Comparison of ENCODE assay signal across 8 mouse cellular contexts in genomic region chr12:4841392-4841887, GRCm38 (mm10). TPM values are rescaled to one million over a fixed set of nuclear protein-coding genes. Genes with fewer than 3 reads are reported as not detected.
DNase-seq lines count a peak whose midpoint lies in the region; ATAC-seq and TF ChIP-seq lines count a peak whose summit lies in the region.

TSS of gene Fkbp1b (minus strand) at chr12:4841591.

- no peak for TF ChIP-seq CTCF in ES-Bruce4 (IDR thresholded peaks at IDR 0.05; ENCODE audit: low read depth, low read length)
- TF ChIP-seq CTCF in bone marrow, adult 2 months (IDR thresholded peaks at IDR 0.05; ENCODE audit: control insufficient read depth, insufficient read depth, low read length): no peak
- TF ChIP-seq CTCF in layer of hippocampus, adult 2 months (conservative IDR thresholded peaks at IDR 0.05): no peak

- H3K4me2 ChIP-seq in lung, embryonic 16.5 days (ENCODE audit: low read depth, low read length): peak within 1 kb of the TSS; percentile 79

- no peaks in the 10 kb centered on the region for H3K4me1 ChIP-seq in ES-Bruce4 (ENCODE audit: control insufficient read depth, insufficient read depth, low read length)
- no peaks in the 10 kb centered on the region; the same call in 1 of the 2 replicates for H3K4me1 ChIP-seq in bone marrow, adult 2 months (ENCODE audit: control insufficient read depth, insufficient read depth, low read length)
- peaks cover 32% of the 10 kb centered on the region for H3K4me1 ChIP-seq in forebrain, embryonic 10.5 days
- peaks cover 24% of the 10 kb centered on the region for H3K4me1 ChIP-seq in lung, embryonic 16.5 days (replicated peaks; ENCODE audit: control insufficient read depth, insufficient read depth, low read length)

- no peaks in the 10 kb centered on the region for H3K36me3 ChIP-seq in ES-Bruce4 (ENCODE audit: control insufficient read depth, insufficient read depth, low read length, poor library complexity, severe bottlenecking)
- H3K36me3 ChIP-seq in forebrain, embryonic 10.5 days (replicated peaks): peaks cover 2% of the 10 kb centered on the region; the same call in 1 of the 2 replicates
- H3K36me3 ChIP-seq in lung, embryonic 16.5 days (ENCODE audit: control insufficient read depth, insufficient read depth, low read length): no peaks in the 10 kb centered on the region

- peak; percentile 74 for ATAC-seq in lung, embryonic 16.5 days (ENCODE audit: low read depth)

- peak within 1 kb of the TSS; percentile 66 for H3K9ac ChIP-seq in ES-Bruce4 (ENCODE audit: low read depth, poor library complexity, severe bottlenecking)
- peak within 1 kb of the TSS; percentile 71 for H3K9ac ChIP-seq in lung, embryonic 16.5 days (ENCODE audit: low read length)

- peak; percentile 68 for TF ChIP-seq POLR2A in ES-Bruce4 (IDR thresholded peaks at IDR 0.05; ENCODE audit: insufficient read depth, low read length)
- no peak for TF ChIP-seq POLR2A in bone marrow, adult 2 months (IDR thresholded peaks at IDR 0.05; ENCODE audit: borderline replicate concordance, control insufficient read depth, low read depth, low read length)

- intact Hi-C loops in heart, postnatal 14 days (cut with DNase I): loop anchor here (5.0 kb wide), 1 partner anchor 76 kb away; the partner anchor contains the start of gene Atad2b

- no peaks in the 10 kb centered on the region for H3K9me3 ChIP-seq in ES-Bruce4 (replicated peaks; ENCODE audit: control insufficient read depth, insufficient read depth, low read length, poor library complexity, severe bottlenecking)
- H3K9me3 ChIP-seq in forebrain, embryonic 10.5 days: no peaks in the 10 kb centered on the region
- H3K9me3 ChIP-seq in lung, embryonic 16.5 days (ENCODE audit: control insufficient read depth, low read length): no peaks in the 10 kb centered on the region

- WGBS in bone marrow, adult 2 months: 1% methylated on average over 37 of the region's 37 CpGs
- under 1% methylated on average over 37 of the region's 37 CpGs for WGBS in forebrain, embryonic 10.5 days
- under 1% methylated on average over 37 of the region's 37 CpGs for WGBS in lung, embryonic 16.5 days

- H3K27ac ChIP-seq in ES-Bruce4 (ENCODE audit: insufficient read depth, low read length): no peak within 1 kb of the TSS
- peak within 1 kb of the TSS; percentile 42 for H3K27ac ChIP-seq in bone marrow, adult 2 months (ENCODE audit: control insufficient read depth, insufficient read depth, low read depth, low read length, poor library complexity)
- peak within 1 kb of the TSS; percentile 84 for H3K27ac ChIP-seq in forebrain, embryonic 10.5 days
- H3K27ac ChIP-seq in layer of hippocampus, adult 2 months: peak within 1 kb of the TSS; percentile 67
- H3K27ac ChIP-seq in lung, embryonic 16.5 days (ENCODE audit: low read length): no peak within 1 kb of the TSS

- peak; percentile 74 for DNase-seq in forebrain, embryonic 10.5 days (ENCODE audit: extremely low spot score, low spot score)
- peak; percentile 47 to 62 for DNase-seq in heart, postnatal 14 days
- peak in 1 of 2 experiments; percentile 48 for DNase-seq in layer of hippocampus, adult 2 months (ENCODE audit: low spot score in 2 of 2)
- DNase-seq in ovary, postnatal 36 days (ENCODE audit: low spot score): peak; percentile 65
- no peak for DNase-seq in natural killer cell, adult 2 months (ENCODE audit: low spot score in 2 of 2)

- no peak for TF ChIP-seq EP300 in ES-Bruce4 (IDR thresholded peaks at IDR 0.05; ENCODE audit: insufficient read depth, low read depth, low read length)

- H3K4me3 ChIP-seq in ES-Bruce4 (ENCODE audit: low read depth, low read length): peak within 1 kb of the TSS; percentile 72
- H3K4me3 ChIP-seq in bone marrow, adult 2 months (replicated peaks; ENCODE audit: control insufficient read depth, low read depth, low read length): peak within 1 kb of the TSS; percentile 76
- H3K4me3 ChIP-seq in forebrain, embryonic 10.5 days: peak within 1 kb of the TSS; percentile 89
- H3K4me3 ChIP-seq in layer of hippocampus, adult 2 months: peak within 1 kb of the TSS; percentile 80
- H3K4me3 ChIP-seq in lung, embryonic 16.5 days (ENCODE audit: low read length): peak within 1 kb of the TSS; percentile 66

- no peaks in the 10 kb centered on the region for H3K27me3 ChIP-seq in ES-Bruce4 (ENCODE audit: control insufficient read depth, insufficient read depth, low read length, poor library complexity, severe bottlenecking)
- peaks cover 34% of the 10 kb centered on the region for H3K27me3 ChIP-seq in forebrain, embryonic 10.5 days (ENCODE audit: poor library complexity, severe bottlenecking)
- H3K27me3 ChIP-seq in lung, embryonic 16.5 days (ENCODE audit: control insufficient read depth, insufficient read depth, low read depth, low read length): no peaks in the 10 kb centered on the region

RNA-seq across cellular contexts. Expression of gene Fkbp1b, which starts in this region (rescaled TPM):
- polyA plus RNA-seq in ES-Bruce4 (2011; ENCODE audit: insufficient read depth, insufficient read length, low read depth, missing spikeins): 17.3 and 17.8 TPM in 2 replicates
- 2.2 and 7.8 TPM in 2 replicates for polyA plus RNA-seq in bone marrow, adult 2 months (2011; ENCODE audit: insufficient read depth, insufficient read length, low replicate concordance, missing spikeins)
- polyA plus RNA-seq in forebrain, embryonic 10.5 days (2016; fragmentation: Nextera tagmentation; extraction: Ambion mirVana): 4.3 and 6.2 TPM in 2 replicates
- total RNA-seq in heart, postnatal 14 days (2021): 1 to 10 TPM; 2.8 to 2.9 TPM
- total RNA-seq in layer of hippocampus, adult 2 months (2021): 10 to 100 TPM; 48.8 to 56.0 TPM
- polyA plus RNA-seq in lung, embryonic 16.5 days (2015; fragmentation: Nextera tagmentation; extraction: Ambion mirVana): 8.8 and 9.3 TPM in 2 replicates

Comparison
In these comparisons a context has a peak if more than half of its experiments do, and no peak if none do; other contexts are left out.
1. RNA of gene Fkbp1b (total RNA-seq): 48.8 to 56.0 TPM in layer of hippocampus, adult 2 months; 2.8 to 2.9 TPM in heart, postnatal 14 days; every median in the first group is over 10 times any median in the second.
2. H3K27ac ChIP-seq: peak in bone marrow, adult 2 months (single experiment), forebrain, embryonic 10.5 days (single experiment) and layer of hippocampus, adult 2 months (single experiment); none in ES-Bruce4 (single experiment) and lung, embryonic 16.5 days (single experiment).
3. DNase-seq: peak in forebrain, embryonic 10.5 days (single experiment), heart, postnatal 14 days (2 of 2) and ovary, postnatal 36 days (single experiment); none in natural killer cell, adult 2 months (0 of 2).
4. Peak in every context shown above with its lines, with median percentiles within 50 percentile points of each other: H3K4me3 ChIP-seq.